Mouse (Mus musculus): ENCODE measurements around the gene Mical3. TPM values are rescaled to one million over a fixed set of nuclear protein-coding genes. Genes with fewer than 3 reads are reported as not detected.

The Mical3 gene
- polyA plus RNA-seq, 1 experiment = 49.0 TPM

DNA sequence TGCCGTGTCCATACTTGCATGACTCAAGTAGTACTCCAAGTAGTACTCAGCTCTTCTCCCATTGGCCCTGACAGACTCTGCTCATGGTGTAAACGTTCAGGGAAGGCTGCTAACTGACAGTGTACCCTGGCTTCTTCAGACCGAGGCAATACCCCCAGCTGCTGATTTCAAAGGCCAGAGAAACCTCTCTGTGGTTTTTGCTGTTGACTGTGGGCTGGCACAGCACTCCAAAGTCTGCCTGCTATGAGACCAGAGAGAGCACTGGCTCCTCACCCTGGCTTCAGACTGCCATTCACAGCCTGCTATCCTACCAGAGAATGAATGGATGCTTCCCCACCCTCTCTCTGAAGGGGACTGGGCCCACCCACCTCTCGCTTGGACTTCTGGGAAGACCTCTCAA, 173.5 kb downstream of the Mical3 start:
- no peaks in the 10 kb centered on the region for H3K36me3 ChIP-seq (ENCODE audit: control insufficient read depth, insufficient read depth, low read length, poor library complexity, severe bottlenecking)
- no peak overlapping the region for H3K27ac ChIP-seq (ENCODE audit: insufficient read depth, low read length)
- no peak overlapping the region for H3K4me3 ChIP-seq (ENCODE audit: low read depth, low read length)
- TF ChIP-seq CTCF (IDR thresholded peaks at IDR 0.05; ENCODE audit: low read depth, low read length) (no peak), POLR2A (IDR thresholded peaks at IDR 0.05; ENCODE audit: insufficient read depth, low read length) (no peak), EP300 (IDR thresholded peaks at IDR 0.05; ENCODE audit: insufficient read depth, low read depth, low read length) (no peak)
- no peak overlapping the region for H3K9ac ChIP-seq (ENCODE audit: low read depth, poor library complexity, severe bottlenecking)
- H3K9me3 ChIP-seq (replicated peaks; ENCODE audit: control insufficient read depth, insufficient read depth, low read length, poor library complexity, severe bottlenecking) = no peaks in the 10 kb centered on the region
- no peaks in the 10 kb centered on the region for H3K27me3 ChIP-seq (ENCODE audit: control insufficient read depth, insufficient read depth, low read length, poor library complexity, severe bottlenecking)
- no peaks in the 10 kb centered on the region for H3K4me1 ChIP-seq (ENCODE audit: control insufficient read depth, insufficient read depth, low read length)

DNA sequence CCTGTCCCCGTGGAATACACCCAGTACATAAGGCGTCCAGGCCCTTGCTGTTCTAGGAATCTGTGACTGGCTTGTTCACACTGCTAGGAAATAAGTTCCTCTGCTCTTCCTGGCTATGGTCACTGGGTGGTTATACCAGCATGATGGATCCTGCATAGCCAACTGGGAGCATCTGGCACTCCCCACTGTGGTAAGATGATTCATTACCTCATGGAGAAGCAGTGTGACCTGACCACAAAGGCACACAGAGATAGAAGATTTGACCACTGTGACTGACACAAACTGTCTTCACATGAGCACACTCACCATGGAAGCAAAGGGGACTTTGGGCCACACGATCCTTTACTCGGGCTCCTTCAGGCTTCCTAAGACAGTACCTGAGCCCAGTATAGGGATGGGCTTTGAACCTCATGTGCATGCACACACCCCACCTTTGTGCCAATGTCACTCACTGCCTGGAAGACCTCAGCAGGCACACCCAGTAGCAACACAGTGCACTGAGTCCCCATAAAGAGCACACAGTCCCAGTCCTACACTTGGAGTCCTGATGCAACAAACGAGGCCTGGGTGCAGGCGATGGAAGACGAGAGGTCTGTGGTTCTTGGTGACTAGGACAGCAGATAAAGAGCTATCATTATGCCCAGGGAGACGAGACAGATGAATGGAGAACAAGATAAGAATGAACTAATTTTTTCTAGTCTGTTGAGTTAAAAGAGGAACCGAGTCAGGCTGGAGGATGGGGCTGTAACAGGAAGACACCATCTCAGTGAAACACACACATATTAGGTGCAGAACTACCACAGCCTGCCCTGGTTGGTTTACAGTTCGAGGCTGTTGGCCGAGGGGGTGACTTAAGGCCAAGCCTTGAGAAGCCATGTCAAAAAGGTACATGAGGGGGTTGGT, 174.3 kb downstream of the Mical3 start:
- Histone ChIP-seq H3K4me3 (ENCODE audit: low read depth, low read length) (no peak overlapping the region), H3K9me3 (replicated peaks; ENCODE audit: control insufficient read depth, insufficient read depth, low read length, poor library complexity, severe bottlenecking) (no peaks in the 10 kb centered on the region), H3K27ac (ENCODE audit: insufficient read depth, low read length) (no peak overlapping the region), H3K9ac (ENCODE audit: low read depth, poor library complexity, severe bottlenecking) (no peak overlapping the region), H3K36me3 (ENCODE audit: control insufficient read depth, insufficient read depth, low read length, poor library complexity, severe bottlenecking) (no peaks in the 10 kb centered on the region), H3K27me3 (ENCODE audit: control insufficient read depth, insufficient read depth, low read length, poor library complexity, severe bottlenecking) (no peaks in the 10 kb centered on the region), H3K4me1 (ENCODE audit: control insufficient read depth, insufficient read depth, low read length) (no peaks in the 10 kb centered on the region)
- TF ChIP-seq POLR2A (IDR thresholded peaks at IDR 0.05; ENCODE audit: insufficient read depth, low read length) (no peak), EP300 (IDR thresholded peaks at IDR 0.05; ENCODE audit: insufficient read depth, low read depth, low read length) (no peak), CTCF (IDR thresholded peaks at IDR 0.05; ENCODE audit: low read depth, low read length) (no peak)

DNA sequence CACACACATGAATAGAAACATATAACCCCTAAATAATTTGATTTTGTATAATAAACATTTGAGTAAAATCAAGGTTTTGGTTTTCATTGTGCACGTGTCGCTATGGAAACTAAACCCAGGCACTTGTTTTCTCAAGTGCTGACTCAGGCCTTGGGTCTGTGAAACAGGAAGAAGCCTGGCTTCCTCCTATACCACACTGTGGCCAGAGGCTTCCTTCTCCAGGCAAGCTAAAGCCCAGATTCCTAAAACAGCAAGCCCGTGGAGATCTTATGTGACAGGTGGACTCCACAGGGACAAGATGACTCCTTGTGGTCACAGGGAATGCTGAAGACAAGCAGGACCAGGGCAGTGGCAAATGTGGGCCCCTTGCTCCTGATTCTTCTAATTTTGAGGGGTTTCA, 175.6 kb downstream of the Mical3 start:
- Histone ChIP-seq H3K36me3 (ENCODE audit: control insufficient read depth, insufficient read depth, low read length, poor library complexity, severe bottlenecking) (no peaks in the 10 kb centered on the region), H3K27ac (ENCODE audit: insufficient read depth, low read length) (no peak overlapping the region), H3K9me3 (replicated peaks; ENCODE audit: control insufficient read depth, insufficient read depth, low read length, poor library complexity, severe bottlenecking) (no peaks in the 10 kb centered on the region), H3K27me3 (ENCODE audit: control insufficient read depth, insufficient read depth, low read length, poor library complexity, severe bottlenecking) (no peaks in the 10 kb centered on the region), H3K4me3 (ENCODE audit: low read depth, low read length) (no peak overlapping the region), H3K4me1 (ENCODE audit: control insufficient read depth, insufficient read depth, low read length) (no peaks in the 10 kb centered on the region), H3K9ac (ENCODE audit: low read depth, poor library complexity, severe bottlenecking) (no peak overlapping the region)
- TF ChIP-seq EP300 (IDR thresholded peaks at IDR 0.05; ENCODE audit: insufficient read depth, low read depth, low read length) (no peak), POLR2A (IDR thresholded peaks at IDR 0.05; ENCODE audit: insufficient read depth, low read length) (no peak), CTCF (IDR thresholded peaks at IDR 0.05; ENCODE audit: low read depth, low read length) (no peak)

DNA sequence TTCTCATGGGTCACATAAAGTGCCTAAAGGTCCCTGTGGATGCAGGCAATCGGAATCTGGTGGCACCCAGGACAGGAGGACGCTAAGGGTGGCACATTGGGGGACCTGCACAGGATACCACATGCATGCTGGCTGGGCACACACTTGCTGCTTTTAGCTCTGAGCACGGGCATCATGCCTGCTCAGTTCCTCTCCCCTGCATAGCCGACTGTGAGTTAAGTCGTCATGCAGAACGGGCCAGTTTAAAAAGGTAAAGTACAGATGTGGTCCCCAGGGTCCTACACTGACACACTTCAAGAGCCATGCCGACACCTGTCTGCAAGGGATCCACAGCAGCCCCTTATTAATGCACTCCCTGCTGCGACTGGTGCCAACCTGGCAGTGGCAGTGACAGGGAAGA, 176.6 kb downstream of the Mical3 start:
- no peak overlapping the region for H3K9ac ChIP-seq (ENCODE audit: low read depth, poor library complexity, severe bottlenecking)
- H3K4me1 ChIP-seq (ENCODE audit: control insufficient read depth, insufficient read depth, low read length) = no peaks in the 10 kb centered on the region
- no peak for TF ChIP-seq EP300 (IDR thresholded peaks at IDR 0.05; ENCODE audit: insufficient read depth, low read depth, low read length)
- TF ChIP-seq POLR2A (IDR thresholded peaks at IDR 0.05; ENCODE audit: insufficient read depth, low read length) = no peak
- TF ChIP-seq CTCF (IDR thresholded peaks at IDR 0.05; ENCODE audit: low read depth, low read length) = no peak
- H3K27me3 ChIP-seq (ENCODE audit: control insufficient read depth, insufficient read depth, low read length, poor library complexity, severe bottlenecking) = no peaks in the 10 kb centered on the region
- H3K4me3 ChIP-seq (ENCODE audit: low read depth, low read length) = no peak overlapping the region
- H3K9me3 ChIP-seq (replicated peaks; ENCODE audit: control insufficient read depth, insufficient read depth, low read length, poor library complexity, severe bottlenecking) = no peaks in the 10 kb centered on the region
- H3K27ac ChIP-seq (ENCODE audit: insufficient read depth, low read length) = no peak overlapping the region
- H3K36me3 ChIP-seq (ENCODE audit: control insufficient read depth, insufficient read depth, low read length, poor library complexity, severe bottlenecking) = no peaks in the 10 kb centered on the region

DNA sequence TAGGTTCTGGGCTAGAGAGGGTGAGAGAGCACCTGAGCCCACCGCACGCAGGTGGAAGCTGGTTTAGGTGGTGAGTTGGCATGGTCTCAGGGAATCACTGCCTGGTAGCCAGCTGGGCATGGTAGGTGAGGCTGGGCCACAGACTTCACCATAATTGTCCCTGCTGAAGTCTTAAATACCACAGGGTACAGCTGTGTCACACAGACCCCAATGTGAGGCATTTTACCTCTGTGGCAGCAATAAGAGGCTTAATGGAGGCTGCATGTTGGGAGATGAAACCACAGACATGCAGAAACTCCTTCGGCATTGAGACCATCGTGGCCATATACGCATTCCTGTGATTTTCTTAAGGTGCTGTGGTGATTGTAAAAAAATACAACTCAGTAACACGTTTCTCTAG, 178.3 kb downstream of the Mical3 start:
- H3K4me1 ChIP-seq (ENCODE audit: control insufficient read depth, insufficient read depth, low read length) = no peaks in the 10 kb centered on the region
- H3K27me3 ChIP-seq (ENCODE audit: control insufficient read depth, insufficient read depth, low read length, poor library complexity, severe bottlenecking) = no peaks in the 10 kb centered on the region
- H3K9me3 ChIP-seq (replicated peaks; ENCODE audit: control insufficient read depth, insufficient read depth, low read length, poor library complexity, severe bottlenecking) = no peaks in the 10 kb centered on the region
- H3K27ac ChIP-seq (ENCODE audit: insufficient read depth, low read length) = no peak overlapping the region
- no peak for TF ChIP-seq EP300 (IDR thresholded peaks at IDR 0.05; ENCODE audit: insufficient read depth, low read depth, low read length)
- no peak for TF ChIP-seq POLR2A (IDR thresholded peaks at IDR 0.05; ENCODE audit: insufficient read depth, low read length)
- no peak for TF ChIP-seq CTCF (IDR thresholded peaks at IDR 0.05; ENCODE audit: low read depth, low read length)
- no peak overlapping the region for H3K9ac ChIP-seq (ENCODE audit: low read depth, poor library complexity, severe bottlenecking)
- no peak overlapping the region for H3K4me3 ChIP-seq (ENCODE audit: low read depth, low read length)
- H3K36me3 ChIP-seq (ENCODE audit: control insufficient read depth, insufficient read depth, low read length, poor library complexity, severe bottlenecking) = no peaks in the 10 kb centered on the region

DNA sequence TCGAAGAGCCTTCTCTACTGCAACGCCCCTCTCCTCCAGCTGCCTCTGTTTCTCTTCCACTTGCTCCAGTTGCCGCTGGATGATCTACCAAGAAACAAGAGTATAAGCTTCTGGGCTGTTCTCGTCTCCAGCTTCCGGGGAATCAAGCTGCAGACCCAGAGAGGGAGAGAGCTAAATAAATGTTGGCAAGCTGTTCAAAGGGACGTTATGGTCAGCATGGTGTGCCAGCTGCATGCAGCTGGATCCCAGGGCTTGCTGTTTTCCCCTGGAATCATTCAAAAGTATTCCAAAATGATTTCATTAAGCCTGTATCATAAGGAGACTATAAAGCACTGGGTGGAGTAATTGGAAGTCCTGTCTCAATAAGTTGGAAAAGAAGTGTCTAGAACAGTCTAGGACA, 179.5 kb downstream of the Mical3 start:
- Histone ChIP-seq H3K9me3 (replicated peaks; ENCODE audit: control insufficient read depth, insufficient read depth, low read length, poor library complexity, severe bottlenecking) (no peaks in the 10 kb centered on the region), H3K9ac (ENCODE audit: low read depth, poor library complexity, severe bottlenecking) (no peak overlapping the region), H3K36me3 (ENCODE audit: control insufficient read depth, insufficient read depth, low read length, poor library complexity, severe bottlenecking) (no peaks in the 10 kb centered on the region), H3K27me3 (ENCODE audit: control insufficient read depth, insufficient read depth, low read length, poor library complexity, severe bottlenecking) (no peaks in the 10 kb centered on the region), H3K4me1 (ENCODE audit: control insufficient read depth, insufficient read depth, low read length) (no peaks in the 10 kb centered on the region), H3K27ac (ENCODE audit: insufficient read depth, low read length) (no peak overlapping the region), H3K4me3 (ENCODE audit: low read depth, low read length) (no peak overlapping the region)
- TF ChIP-seq CTCF (IDR thresholded peaks at IDR 0.05; ENCODE audit: low read depth, low read length) (no peak), EP300 (IDR thresholded peaks at IDR 0.05; ENCODE audit: insufficient read depth, low read depth, low read length) (no peak), POLR2A (IDR thresholded peaks at IDR 0.05; ENCODE audit: insufficient read depth, low read length) (no peak)
